ENCODE assay signal across 8 mouse cellular contexts in the genomic region with DNA sequence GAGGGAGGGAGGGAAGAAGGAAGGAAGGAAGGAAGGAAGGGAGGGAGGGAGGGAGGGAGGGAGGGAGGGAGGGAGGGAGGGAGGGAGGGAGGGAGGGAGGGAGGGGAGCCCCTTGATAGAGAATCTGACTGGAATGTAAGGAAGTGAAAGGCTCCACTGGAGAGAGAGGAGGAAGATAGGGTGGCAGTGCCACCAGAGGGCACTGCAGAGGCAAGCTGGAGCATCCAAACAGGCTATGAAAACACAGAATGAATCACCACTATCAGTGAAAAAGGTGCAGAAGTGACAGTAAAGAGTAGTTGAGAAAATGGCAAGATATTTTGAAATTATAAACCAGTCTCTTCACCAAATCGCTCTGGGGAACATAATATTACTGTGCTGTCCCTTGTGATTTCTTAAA. TPM values are rescaled to one million over a fixed set of nuclear protein-coding genes. Genes with fewer than 3 reads are reported as not detected.
A peak's percentile ranks its signal among the peaks of the same experiment; 100 is the strongest.
DNase-seq lines count a peak whose midpoint lies in the region; ATAC-seq and TF ChIP-seq lines count a peak whose summit lies in the region.
"Had no signal": no experiment of that assay in that cellular context is flagged by ENCODE, and none has a peak within 500 bp of the region (broad histone marks: within the 10 kb centered on the region; RNA-seq: fewer than 3 reads in every experiment).

No protein-coding gene starts in this region.

- intact Hi-C loops in left cerebral cortex, postnatal 25 days (cut with DNase I), result loop anchor here (5.0 kb wide), 1 partner anchor 87 kb away; no protein-coding TSS in a partner anchor

- no peaks in the 10 kb centered on the region for H3K4me1 ChIP-seq in liver, embryonic 12.5 days
- H3K4me1 ChIP-seq in MEL (ENCODE audit: control insufficient read depth in 1 of 2, insufficient read depth in 2 of 2, low read length in 2 of 2), result no peaks in the 10 kb centered on the region

- H3K9me3 ChIP-seq in liver, embryonic 12.5 days (replicated peaks), result no peaks in the 10 kb centered on the region
- H3K9me3 ChIP-seq in MEL (replicated peaks; ENCODE audit: insufficient read depth, low read length), result no peaks in the 10 kb centered on the region
- H3K9me3 ChIP-seq: megakaryocyte, embryonic 14.5 days had no signal

- no peak overlapping the region for H3K27ac ChIP-seq in liver, embryonic 12.5 days
- no peak overlapping the region for H3K27ac ChIP-seq in MEL (ENCODE audit: control insufficient read depth, low read depth, low read length)

- TF ChIP-seq POLR2A in MEL (IDR thresholded peaks at IDR 0.05; ENCODE audit: control insufficient read depth in 1 of 2, insufficient read depth in 1 of 2, low read depth in 1 of 2, low read length in 2 of 2, poor library complexity in 1 of 2), result no peak

- H3K4me3 ChIP-seq in liver, embryonic 12.5 days, result no peak overlapping the region
- no peak overlapping the region for H3K4me3 ChIP-seq in MEL (ENCODE audit: control insufficient read depth in 1 of 2, insufficient read depth in 1 of 2, low read depth in 2 of 2, low read length in 2 of 2)
- H3K4me3 ChIP-seq: megakaryocyte, embryonic 14.5 days had no signal

- no peak overlapping the region for H3K9ac ChIP-seq in liver, embryonic 12.5 days
- no peak overlapping the region for H3K9ac ChIP-seq in MEL (ENCODE audit: control insufficient read depth, low read depth, low read length, poor library complexity, severe bottlenecking)

- no peak for ATAC-seq in liver, embryonic 12.5 days
- ATAC-seq in granulocyte monocyte progenitor cell, adult 5-6 weeks (replicated peaks; ENCODE audit: poor library complexity, severe bottlenecking), result peak; percentile 52; the same call in 1 of the 2 replicates

- H3K36me3 ChIP-seq in liver, embryonic 12.5 days, result no peaks in the 10 kb centered on the region
- no peaks in the 10 kb centered on the region for H3K36me3 ChIP-seq in MEL (ENCODE audit: control insufficient read depth in 1 of 2, insufficient read depth in 2 of 2, low read length in 2 of 2)

- H3K79me2 ChIP-seq in MEL (ENCODE audit: control insufficient read depth, insufficient read depth, low read length, poor library complexity), result no peaks in the 10 kb centered on the region

- no peak for TF ChIP-seq EP300 in MEL (IDR thresholded peaks at IDR 0.05; ENCODE audit: low read depth in 1 of 2, low read length in 2 of 2)

- no peaks in the 10 kb centered on the region for H3K27me3 ChIP-seq in liver, embryonic 12.5 days (replicated peaks)
- H3K27me3 ChIP-seq in MEL (ENCODE audit: control insufficient read depth in 1 of 2, insufficient read depth in 2 of 2, low read length in 2 of 2), result no peaks in the 10 kb centered on the region
- H3K27me3 ChIP-seq: megakaryocyte, embryonic 14.5 days had no signal

- no peak overlapping the region for H3K4me2 ChIP-seq in liver, embryonic 12.5 days

- TF ChIP-seq RAD21 in MEL (IDR thresholded peaks at IDR 0.05; ENCODE audit: low read depth, low read length), result peak; percentile 61

- peak; percentile 34 for DNase-seq in liver
- peak; percentile 52 for DNase-seq in MEL (ENCODE audit: low read depth, low spot score)
- peak; percentile 67 for DNase-seq in brain, adult 2 months (ENCODE audit: low read depth, low spot score)
- peak; percentile 25 to 50 for DNase-seq in left cerebral cortex, postnatal 25 days (ENCODE audit: low spot score in 2 of 2)
- peak; percentile 40 for DNase-seq in right cerebral cortex, adult 18-20 months

- 33% methylated on average over 1 of the region's 1 CpGs for WGBS in liver, embryonic 12.5 days (ENCODE audit: insufficient replicate concordance)

- peak; percentile 57 to 75 (median 74) for TF ChIP-seq CTCF in MEL (IDR thresholded peaks at IDR 0.05 in 2 of 3, conservative IDR thresholded peaks at IDR 0.05 in 1 of 3; ENCODE audit: control insufficient read depth in 1 of 3, insufficient read depth in 1 of 3, low read depth in 2 of 3, low read length in 3 of 3, poor library complexity in 1 of 3, severe bottlenecking in 1 of 3)

TF ChIP-seq in MEL, 35 proteins besides CTCF, POLR2A, EP300 and RAD21:
- TF ChIP-seq ZMIZ1 (IDR thresholded peaks at IDR 0.05; ENCODE audit: low read depth, low read length), result no peak
- no peak for TF ChIP-seq ZKSCAN1 (IDR thresholded peaks at IDR 0.05; ENCODE audit: low read depth, low read length)
- no peak for TF ChIP-seq CHD2 (IDR thresholded peaks at IDR 0.05; ENCODE audit: low read length)
- no peak for TF ChIP-seq MYC (IDR thresholded peaks at IDR 0.05; ENCODE audit: low read depth, low read length)
- TF ChIP-seq SMC3 (IDR thresholded peaks at IDR 0.05; ENCODE audit: low read depth, low read length), result peak; percentile 83
- no peak for TF ChIP-seq ZNF384 (IDR thresholded peaks at IDR 0.05; ENCODE audit: low read depth, low read length)
- TF ChIP-seq ZC3H11A (IDR thresholded peaks at IDR 0.05; ENCODE audit: low read depth, low read length), result peak; percentile 38
- TF ChIP-seq GATA1 (IDR thresholded peaks at IDR 0.05; ENCODE audit: low read depth, low read length), result no peak

RNA-seq across cellular contexts. Expression of gene Ifit1, which starts 44.2 kb away (rescaled TPM):
- polyA plus RNA-seq in liver, embryonic 12.5 days (2016; fragmentation: Nextera tagmentation; extraction: Ambion mirVana), result 0.26 and 0.51 TPM in 2 replicates
- total RNA-seq in MEL (2012; rRNA removed), result 0.12 TPM in 1 of 2 replicates, not detected in the other
- polyA plus RNA-seq in MEL (2012; ENCODE audit: insufficient read depth in 1 of 2, insufficient read length in 2 of 2, low read depth in 1 of 2, low replicate concordance in 2 of 2, missing spikeins in 1 of 2), result under 1 TPM in 1 of 2 experiments, not detected in 1; 0.31 TPM
- total RNA-seq in granulocyte monocyte progenitor cell, adult 5-6 weeks (2014; fragmentation: Nextera tagmentation), result 0.15 TPM in 1 of 2 replicates, not detected in the other
- total RNA-seq in granulocyte monocyte progenitor cell, adult 5-6 weeks (2017), result 0.05 and 0.73 TPM in 2 replicates
- total RNA-seq in left cerebral cortex, postnatal 25 days (2021), result under 1 TPM; 0.69 to 0.73 TPM

RNA-seq across cellular contexts. Expression of gene Ifit1bl2, which starts 44.3 kb away (rescaled TPM):
- not detected in 2 replicates for polyA plus RNA-seq in liver, embryonic 12.5 days (2016; fragmentation: Nextera tagmentation; extraction: Ambion mirVana)
- total RNA-seq in MEL (2012; rRNA removed), result not detected in 2 replicates
- polyA plus RNA-seq in MEL (2012; ENCODE audit: insufficient read depth in 1 of 2, insufficient read length in 2 of 2, low read depth in 1 of 2, low replicate concordance in 2 of 2, missing spikeins in 1 of 2), result not detected
- not detected in 2 replicates for total RNA-seq in granulocyte monocyte progenitor cell, adult 5-6 weeks (2014; fragmentation: Nextera tagmentation)
- 0.04 and 1.3 TPM in 2 replicates for total RNA-seq in granulocyte monocyte progenitor cell, adult 5-6 weeks (2017)
- total RNA-seq in left cerebral cortex, postnatal 25 days (2021), result under 1 TPM; 0.46 to 0.60 TPM
